Mouse (Mus musculus) monocyte, adult 2 months (primary cell): ENCODE measurements around the gene Tnfrsf25.
A peak's percentile ranks its signal among the peaks of the same experiment; 100 is the strongest.

Source experiments
- DNase-seq, 2 experiments: peaks; one replicate each; pipeline ENCODE4 v3.0.0; 2022; ENCODE audit warnings: low spot score in 2 of 2, low read depth in 1 of 2

Tnfrsf25 gene

GRCm38 (mm10) chr4:152120311-152121182 is 4.8 kb downstream of the Tnfrsf25 start:
- no peak for DNase-seq

- no peak for DNase-seq
Measured at GRCm38 (mm10) chr4:152121183-152121505, 5.4 kb downstream of the Tnfrsf25 start.

GRCm38 (mm10) chr4:152124361-152124961 is 8.7 kb downstream of the Tnfrsf25 start:
- DNase-seq, result no peak

GRCm38 (mm10) chr4:152125161-152126025 is 9.7 kb downstream of the Tnfrsf25 start:
- DNase-seq, result no peak

- no peak for DNase-seq
Measured at GRCm38 (mm10) chr4:152126026-152126920, 10.5 kb downstream of the Tnfrsf25 start.

DNA sequence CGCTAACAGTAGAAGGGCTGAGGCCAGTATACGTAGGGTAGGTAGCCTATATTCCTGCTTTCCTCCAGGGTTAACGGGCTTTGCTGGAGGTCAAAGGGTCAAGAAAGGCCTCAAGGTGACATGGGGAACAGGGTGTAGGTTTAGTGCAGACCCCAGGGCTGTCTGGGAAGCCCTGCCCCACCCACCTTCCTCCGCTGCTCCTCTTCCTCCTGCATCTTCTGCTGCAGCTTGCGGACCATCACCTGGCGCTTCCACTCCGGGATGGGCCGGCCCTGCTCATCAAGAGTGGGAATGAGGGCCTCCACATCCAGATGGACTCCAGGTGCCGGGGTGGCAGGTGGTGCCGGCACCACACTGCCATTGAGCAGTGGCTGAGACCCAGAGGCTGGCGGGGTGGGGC is 12.2 kb downstream of the Tnfrsf25 start:
- DNase-seq, result no peak

GRCm38 (mm10) chr4:152128784-152129183 is 13.1 kb downstream of the Tnfrsf25 start:
- no peak for DNase-seq

GRCm38 (mm10) chr4:152129395-152129930 is 13.7 kb downstream of the Tnfrsf25 start:
- DNase-seq, result no peak

DNA sequence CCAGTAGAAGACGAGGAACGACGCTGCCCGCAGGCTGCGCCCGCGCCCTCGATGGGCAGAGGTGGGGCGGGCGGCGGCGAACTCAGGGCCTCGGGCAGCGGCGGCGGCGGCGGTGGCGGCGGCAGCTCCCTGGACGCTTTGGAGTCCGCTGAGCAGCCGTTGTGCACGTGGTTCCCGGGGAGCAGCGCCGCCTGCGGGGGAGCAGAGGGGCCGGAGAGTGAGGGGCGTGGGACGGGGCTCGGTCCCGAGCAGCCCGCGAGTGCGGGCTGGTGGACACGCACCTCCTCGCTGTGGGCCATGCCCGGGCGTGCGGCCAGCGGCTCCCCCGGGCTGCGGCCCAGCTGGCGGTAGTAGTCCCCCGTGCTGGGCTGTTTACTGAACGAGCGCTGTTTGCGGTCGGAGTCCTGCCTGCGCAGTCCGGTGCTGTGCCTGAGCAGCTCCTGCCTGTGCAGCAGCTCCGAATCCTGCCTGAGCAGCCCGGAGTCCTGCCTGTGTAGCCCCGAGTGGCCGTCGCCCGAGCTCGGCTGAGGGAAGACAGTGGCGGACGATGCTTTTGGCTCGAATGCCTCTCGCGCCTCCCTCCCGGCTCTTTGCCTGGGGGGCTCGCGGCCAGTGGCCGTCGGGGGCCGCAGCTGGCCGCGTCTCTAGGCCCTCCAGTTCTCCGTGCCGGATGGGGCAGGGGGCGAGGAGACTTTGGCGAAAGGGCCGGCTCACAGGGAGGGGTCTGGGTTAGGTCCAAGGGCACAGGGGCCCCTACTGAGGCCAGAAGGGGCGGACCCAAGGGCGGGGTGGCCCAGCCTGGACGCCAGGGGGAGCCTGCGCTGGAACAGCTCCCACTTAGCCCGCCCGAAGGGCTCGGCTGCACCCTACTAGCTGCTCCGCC is 15.3 kb downstream of the Tnfrsf25 start:
- DNase-seq, result no peak

GRCm38 (mm10) chr4:152131809-152132771 is 16.4 kb downstream of the Tnfrsf25 start:
- no peak for DNase-seq

- no peak for DNase-seq
Measured at GRCm38 (mm10) chr4:152132772-152133169, 17.0 kb downstream of the Tnfrsf25 start.

GRCm38 (mm10) chr4:152133213-152133612 is 17.5 kb downstream of the Tnfrsf25 start:
- DNase-seq, result no peak

DNA sequence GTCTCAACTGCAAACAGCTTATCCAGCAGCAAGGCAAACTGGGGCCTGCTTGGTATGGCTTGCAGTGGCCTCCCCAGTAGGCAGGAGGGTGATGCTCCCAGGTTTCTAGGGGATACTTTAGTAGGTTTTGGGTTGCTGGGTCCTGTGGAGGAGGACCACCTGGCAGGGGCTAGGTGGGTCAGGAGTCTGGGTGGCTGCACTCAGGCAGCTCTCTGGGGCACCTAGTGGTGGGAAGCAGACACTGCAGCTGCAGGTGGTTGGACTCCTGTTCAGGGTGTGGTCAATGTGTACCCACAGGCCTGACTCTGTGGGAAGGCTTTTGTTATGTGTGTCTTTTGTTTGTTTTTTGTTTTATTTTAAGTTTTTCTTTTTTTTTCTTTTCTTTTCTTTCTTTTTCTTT is 18.8 kb downstream of the Tnfrsf25 start:
- no peak for DNase-seq

DNA sequence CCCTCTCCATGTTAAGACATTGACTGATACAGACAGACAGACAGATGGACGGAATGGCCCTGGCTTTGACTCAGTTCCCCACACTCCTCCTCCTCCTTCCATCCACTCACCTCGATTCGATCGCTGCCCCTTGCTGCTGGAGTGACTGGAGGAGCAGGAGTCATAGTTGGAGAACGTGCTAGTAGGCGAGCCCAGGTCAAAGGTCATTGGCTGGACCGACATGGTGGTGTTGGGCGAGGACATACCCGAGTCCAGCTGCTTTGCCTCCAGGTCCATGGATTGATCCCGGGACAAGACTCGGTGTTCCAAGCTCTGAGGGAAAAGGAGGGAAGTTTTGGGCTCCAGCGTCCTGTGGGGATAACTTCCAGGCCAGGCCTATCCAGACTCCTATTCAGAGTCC is 19.6 kb downstream of the Tnfrsf25 start:
- DNase-seq, result no peak

- no peak for DNase-seq
Measured at GRCm38 (mm10) chr4:152136112-152136875, 20.6 kb downstream of the Tnfrsf25 start.

- no peak for DNase-seq
Measured at GRCm38 (mm10) chr4:152136876-152137250, 21.1 kb downstream of the Tnfrsf25 start.

- DNase-seq, result peak; percentile 91 to 95
Measured at GRCm38 (mm10) chr4:152138497-152139260, 22.9 kb downstream of the Tnfrsf25 start.
